Mouse (Mus musculus) common myeloid progenitor, adult 5-6 weeks (primary cell): ENCODE measurements at regions not wholly inside any gene's neighbourhood (a gene's known extent, or its start where the extent isn't known, plus 50 kb on each side); places are given as distances from the start of the nearest gene placed in this dataset.

ENCODE experiments used
- ATAC-seq: replicated peaks from 2 replicates; pipeline ENCODE4 v1.8.0; 2016; ENCODE audit warnings: low read depth, mild to moderate bottlenecking, moderate TSS enrichment, inconsistent platforms; ENCODE audit not compliant: poor library complexity, severe bottlenecking

- ATAC-seq, result no peak
Observed at GRCm38 (mm10) chr13:70380772-70381171, 256.7 kb downstream of the Ice1 start.

GRCm38 (mm10) chr13:70385292-70385691, 252.1 kb downstream of the Ice1 start:
- no peak for ATAC-seq

DNA sequence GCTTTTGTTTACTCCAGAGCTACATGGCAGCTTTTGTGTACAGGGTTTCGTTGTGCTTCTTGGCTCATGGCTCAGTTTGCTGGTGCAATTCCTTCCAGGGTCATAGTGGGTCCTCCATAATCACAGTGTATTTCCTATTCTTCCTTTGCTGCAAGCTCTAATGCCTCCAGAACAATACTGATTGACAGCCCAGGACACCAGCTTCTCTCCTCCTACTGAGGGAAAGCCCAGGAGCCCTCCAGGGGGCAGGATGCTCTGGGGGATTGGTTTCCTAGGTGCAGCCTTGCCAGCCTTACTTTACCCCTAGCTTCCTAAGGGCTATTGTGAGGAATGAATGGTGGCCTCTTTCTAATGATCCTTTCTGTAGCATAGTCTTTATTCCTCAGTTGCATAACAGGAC, 224.6 kb downstream of the Ice1 start:
- ATAC-seq, result no peak

- ATAC-seq, result no peak
Observed at GRCm38 (mm10) chr13:70418156-70418555, 219.3 kb downstream of the Ice1 start.

DNA sequence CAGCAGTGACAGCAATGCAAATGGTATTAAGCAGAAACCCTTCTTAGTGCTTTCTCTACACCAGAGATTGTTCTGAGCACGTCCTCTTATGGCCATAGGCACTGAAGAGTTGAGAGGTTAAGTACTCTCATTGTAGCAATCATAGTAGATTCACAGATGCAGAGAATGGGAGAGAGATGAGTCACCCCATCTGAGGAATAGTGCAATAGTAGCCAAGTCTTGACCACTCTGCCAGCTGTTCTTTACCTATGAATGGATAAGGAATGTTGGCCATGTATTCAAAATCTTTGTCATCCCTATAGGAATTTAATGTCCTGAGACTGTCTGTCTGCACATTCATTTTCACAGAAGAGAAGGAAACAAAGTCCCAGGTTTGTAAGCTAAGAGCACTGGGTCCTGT, 198.0 kb downstream of the Ice1 start:
- no peak for ATAC-seq

- ATAC-seq, result no peak
Observed at GRCm38 (mm10) chr13:70446940-70447339, 190.5 kb downstream of the Ice1 start.

DNA sequence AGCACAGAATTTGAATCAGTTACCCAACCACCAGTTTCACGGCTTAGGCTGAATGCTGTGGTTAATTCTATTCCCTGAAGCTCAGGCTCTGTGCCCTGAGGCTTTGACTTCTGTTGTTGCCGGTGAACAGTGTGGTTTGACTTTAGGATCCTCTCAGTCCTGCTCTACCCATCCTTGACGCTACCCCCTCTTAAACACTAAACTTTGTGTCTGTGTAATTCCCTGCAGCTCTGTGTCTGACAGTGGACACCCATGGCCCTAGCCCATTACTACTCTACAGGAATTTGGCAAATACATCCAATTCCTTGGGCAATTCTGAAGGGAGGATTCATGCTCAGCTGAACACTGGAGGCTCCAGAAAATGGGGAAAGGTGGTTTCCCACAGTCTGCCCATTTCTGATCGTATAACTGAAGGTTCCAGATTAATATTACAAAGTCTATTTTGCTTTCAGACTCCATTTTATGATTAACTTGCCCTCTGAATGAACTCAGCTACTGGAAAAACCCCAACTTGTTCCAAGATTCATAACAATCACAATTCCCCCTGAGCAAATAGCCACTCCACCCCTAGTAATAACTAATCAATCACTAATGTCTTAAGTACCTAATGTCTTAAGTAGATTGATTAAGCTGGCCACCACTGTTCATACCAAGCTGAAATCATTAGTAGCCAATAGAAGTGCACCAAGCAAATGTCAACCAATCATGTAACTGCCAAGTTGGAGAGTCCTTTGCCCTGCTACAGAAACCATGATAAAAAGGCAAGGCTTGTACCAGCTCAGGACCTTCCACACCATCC, 182.6 kb downstream of the Ice1 start:
- ATAC-seq, result no peak

DNA sequence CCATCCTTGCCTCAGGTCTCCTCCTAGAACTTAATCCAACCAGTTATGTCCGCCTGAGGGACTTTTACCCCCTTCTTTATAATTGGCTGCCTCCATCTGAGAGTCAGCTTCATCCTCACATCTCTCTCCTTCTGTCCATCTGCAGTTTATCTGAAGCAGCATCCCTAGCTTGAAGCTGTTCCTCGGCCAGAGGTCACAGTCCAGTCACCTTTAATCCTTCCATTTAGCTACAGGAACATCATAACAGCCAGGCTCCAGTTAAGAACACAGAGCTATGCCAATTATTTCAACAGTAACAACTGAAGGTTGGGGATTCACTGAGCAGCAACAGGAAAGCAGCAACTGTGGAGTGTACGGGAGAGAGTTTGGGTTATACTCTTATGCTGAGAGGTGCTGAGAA, 179.0 kb downstream of the Ice1 start:
- ATAC-seq, result no peak

GRCm38 (mm10) chr13:70464996-70465395, 172.4 kb downstream of the Ice1 start:
- no peak for ATAC-seq

DNA sequence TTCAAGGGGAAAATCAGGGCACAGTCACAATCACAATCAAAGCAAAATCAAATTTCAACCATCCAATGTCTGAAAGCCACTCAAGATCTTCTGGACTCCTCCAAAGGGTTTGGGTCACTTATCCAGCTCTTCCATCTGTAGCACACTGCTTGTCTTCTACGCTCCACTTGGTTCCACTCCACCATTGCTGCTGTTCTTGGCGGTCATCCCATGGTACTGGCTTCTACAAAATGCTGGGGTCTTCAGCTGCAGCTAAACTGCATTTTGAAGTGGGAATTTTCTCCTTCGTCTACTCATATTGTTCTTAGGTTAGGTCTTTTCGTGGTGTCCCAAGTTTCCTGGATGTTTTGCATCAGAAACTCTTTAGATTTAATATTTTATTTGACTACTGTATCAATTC, 162.7 kb downstream of the Ice1 start:
- no peak for ATAC-seq

DNA sequence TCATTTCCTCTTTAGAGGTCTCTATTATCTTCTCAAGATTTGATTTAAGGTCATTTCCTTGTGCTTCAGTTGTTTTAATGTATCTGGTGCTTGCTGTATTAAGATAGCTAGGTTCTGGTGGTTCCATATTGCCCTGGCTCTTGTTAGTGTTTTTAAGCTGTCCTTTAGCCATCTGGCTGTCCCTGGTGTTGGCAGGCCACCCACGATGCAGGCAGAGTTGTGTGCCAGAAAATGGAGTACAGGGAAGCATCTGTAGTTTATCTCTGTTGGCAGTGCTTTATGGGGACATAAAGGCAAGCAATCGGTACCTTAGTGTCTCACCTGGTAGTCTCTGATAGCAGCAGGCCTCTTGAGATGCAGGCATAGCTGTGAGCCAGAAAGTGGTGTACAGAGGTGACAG, 162.1 kb downstream of the Ice1 start:
- no peak for ATAC-seq

GRCm38 (mm10) chr13:70499302-70499701, 138.1 kb downstream of the Ice1 start:
- no peak for ATAC-seq
